Mouse (Mus musculus): ENCODE measurements around the gene Slc44a4. TPM values are rescaled to one million over a fixed set of nuclear protein-coding genes. Genes with fewer than 3 reads are reported as not detected.
"Not testable (repeated sequence)": the region's sequence is repeated elsewhere in the genome, so short reads cannot be mapped to it uniquely, and the experiment has no call there.

Gene Slc44a4
- polyA plus RNA-seq, 1 experiment from 2014 or later = not detected

- Histone ChIP-seq H3K27ac (no peak overlapping the region), H3K4me1 (peaks cover 20% of the 10 kb centered on the region), H3K36me3 (ENCODE audit: poor library complexity, severe bottlenecking) (peaks cover 27% of the 10 kb centered on the region), H3K4me2 (peak overlapping the region; percentile 96), H3K9ac (no peak overlapping the region), H3K4me3 (0 out of 2 replicates have a peak overlapping the region, but pooled peaks have one; percentile 99), H3K27me3 (peaks cover 2% of the 10 kb centered on the region; the same call in 1 of the 2 replicates), H3K9me3 (replicated peaks) (no peaks in the 10 kb centered on the region)
- ATAC-seq = no peak
- WGBS = 31% methylated on average over 4 of the region's 4 CpGs
Measured at GRCm38 (mm10) chr17:34949553-34949969, 35.3 kb downstream of the Slc44a4 start.

DNA sequence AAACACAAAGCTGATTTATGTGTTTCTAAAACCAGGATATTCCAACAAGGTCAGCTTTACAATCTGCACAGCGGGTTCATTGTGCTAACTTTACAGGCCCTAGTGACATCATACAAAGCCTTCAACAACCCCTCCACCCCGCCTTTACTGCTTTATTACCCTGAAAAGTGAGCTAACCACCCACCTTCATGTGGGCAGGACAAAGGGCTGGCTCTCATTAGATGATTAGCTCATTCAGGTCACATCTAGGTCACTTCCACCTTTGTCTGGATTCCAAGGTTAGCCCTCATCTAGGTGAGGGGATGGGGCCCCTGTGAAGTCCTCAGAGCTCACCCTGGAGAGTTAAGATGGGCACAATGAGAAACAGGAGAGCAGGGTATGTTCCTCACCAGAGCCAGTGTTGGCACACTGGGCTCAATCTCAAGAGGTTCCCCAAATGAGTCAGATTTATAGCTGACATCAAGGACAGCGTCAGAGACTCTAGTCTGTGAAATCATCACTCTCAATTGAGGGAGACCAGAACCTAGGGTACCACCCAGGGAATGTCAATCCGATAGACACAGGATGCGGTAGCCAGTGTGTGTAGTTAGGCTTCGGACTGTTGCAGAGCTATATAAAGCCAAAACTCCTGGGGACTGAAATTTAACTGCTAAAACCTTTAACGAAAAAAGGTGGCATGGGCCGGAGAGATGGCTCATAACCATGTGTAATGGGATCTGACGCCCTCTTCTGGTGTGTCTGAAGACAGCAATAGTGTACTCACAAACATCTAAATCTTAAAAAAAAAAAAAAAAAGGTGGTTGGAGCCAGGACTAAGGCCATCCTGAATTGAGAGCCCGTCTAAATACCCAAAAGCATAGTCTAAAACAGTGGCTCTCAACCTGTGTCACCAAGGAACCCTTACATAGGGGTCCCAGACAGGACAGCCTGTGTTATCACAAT lies 36.5 kb downstream of the Slc44a4 start:
- Histone ChIP-seq H3K4me1 (peaks cover 20% of the 10 kb centered on the region), H3K27me3 (peaks cover 14% of the 10 kb centered on the region), H3K36me3 (ENCODE audit: poor library complexity, severe bottlenecking) (peaks cover 27% of the 10 kb centered on the region), H3K27ac (peak overlapping the region; percentile 91), H3K4me2 (peak overlapping the region; percentile 96), H3K4me3 (peak overlapping the region; percentile 99), H3K9ac (peak overlapping the region; percentile 100), H3K9me3 (replicated peaks) (no peaks in the 10 kb centered on the region)
- 22% methylated on average over 10 of the region's 10 CpGs for WGBS
- no peak for ATAC-seq

DNA sequence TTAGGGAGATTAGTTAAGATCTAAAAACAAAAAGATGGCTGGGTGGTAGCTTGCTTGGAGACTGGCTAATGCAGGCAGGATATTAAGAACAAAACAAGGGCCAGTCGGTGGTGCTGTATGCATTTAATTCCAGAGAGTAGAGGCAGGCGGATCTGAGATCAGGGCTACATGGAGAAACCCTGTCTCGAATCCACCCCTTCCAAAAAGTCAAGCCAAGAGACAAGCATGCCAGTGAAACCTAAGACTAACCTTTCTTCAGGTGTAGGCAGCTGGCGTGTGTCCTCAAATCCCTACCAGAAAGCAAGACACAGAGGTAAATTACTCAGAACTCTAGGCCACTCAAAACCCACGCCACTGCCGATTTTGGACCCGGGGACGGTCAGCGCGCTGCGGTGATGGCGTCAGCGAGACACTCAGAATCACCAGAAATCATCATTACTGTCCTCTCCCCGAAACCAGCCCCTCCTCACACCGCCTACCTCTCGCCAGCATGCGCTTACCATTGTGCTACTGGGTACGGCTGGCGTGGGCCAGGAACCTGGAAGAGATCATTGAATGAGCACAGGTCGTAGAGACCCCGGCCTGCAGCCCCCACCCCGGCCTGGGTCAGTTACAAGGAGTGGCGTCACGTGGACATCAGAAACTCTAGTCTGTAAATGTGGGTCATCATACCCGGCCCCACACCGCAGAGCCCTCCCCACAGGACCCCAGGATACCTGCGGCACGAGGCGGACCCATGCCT lies 37.5 kb downstream of the Slc44a4 start:
- Histone ChIP-seq H3K4me2 (peak overlapping the region; percentile 96), H3K4me1 (peaks cover 20% of the 10 kb centered on the region), H3K9ac (peak overlapping the region; percentile 100), H3K27ac (peak overlapping the region; percentile 91), H3K36me3 (ENCODE audit: poor library complexity, severe bottlenecking) (peaks cover 27% of the 10 kb centered on the region), H3K27me3 (peaks cover 22% of the 10 kb centered on the region), H3K4me3 (peak overlapping the region; percentile 99), H3K9me3 (replicated peaks) (no peaks in the 10 kb centered on the region)
- peak; percentile 66 for ATAC-seq
- 1% methylated on average over 29 of the region's 29 CpGs for WGBS

GRCm38 (mm10) chr17:34952378-34953040 lies 38.2 kb downstream of the Slc44a4 start:
- H3K9me3 ChIP-seq (replicated peaks) = no peaks in the 10 kb centered on the region
- WGBS = under 1% methylated on average over 23 of the region's 23 CpGs
- peaks cover 24% of the 10 kb centered on the region for H3K27me3 ChIP-seq
- peaks cover 20% of the 10 kb centered on the region for H3K4me1 ChIP-seq
- peak; percentile 88 for ATAC-seq
- H3K9ac ChIP-seq = peak overlapping the region; percentile 100
- peaks cover 27% of the 10 kb centered on the region for H3K36me3 ChIP-seq (ENCODE audit: poor library complexity, severe bottlenecking)
- H3K4me3 ChIP-seq = peak overlapping the region; percentile 99
- H3K4me2 ChIP-seq = peak overlapping the region; percentile 96
- H3K27ac ChIP-seq = peak overlapping the region; percentile 91

DNA sequence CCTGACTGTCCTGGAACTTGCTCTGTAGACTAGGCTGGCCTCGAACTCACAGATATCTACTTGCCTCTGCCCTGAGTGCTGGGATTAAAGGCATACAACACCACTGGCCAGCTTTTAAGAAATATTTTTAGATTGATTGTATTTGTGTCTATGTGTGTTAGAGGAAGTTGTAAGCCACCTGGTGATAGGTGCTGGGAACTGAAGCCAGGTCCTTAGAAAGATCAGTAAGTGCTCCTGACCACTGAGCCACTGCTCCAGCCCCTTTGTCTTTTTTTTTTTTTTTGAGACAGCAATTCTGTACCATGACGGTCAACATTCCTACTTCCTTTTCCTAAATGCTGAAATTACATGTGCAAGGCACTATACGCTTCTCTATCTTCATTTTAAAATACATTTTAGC lies 39.0 kb downstream of the Slc44a4 start:
- H3K4me1 ChIP-seq = peaks cover 20% of the 10 kb centered on the region
- 91% methylated on average over 3 of the region's 3 CpGs for WGBS
- peak overlapping the region; percentile 96 for H3K4me2 ChIP-seq
- no peak overlapping the region for H3K9ac ChIP-seq
- peak overlapping the region; percentile 99 for H3K4me3 ChIP-seq
- ATAC-seq = no peak
- H3K27ac ChIP-seq = no peak overlapping the region
- H3K36me3 ChIP-seq (ENCODE audit: poor library complexity, severe bottlenecking) = peaks cover 27% of the 10 kb centered on the region
- H3K9me3 ChIP-seq (replicated peaks) = no peaks in the 10 kb centered on the region
- H3K27me3 ChIP-seq = peaks cover 24% of the 10 kb centered on the region

DNA sequence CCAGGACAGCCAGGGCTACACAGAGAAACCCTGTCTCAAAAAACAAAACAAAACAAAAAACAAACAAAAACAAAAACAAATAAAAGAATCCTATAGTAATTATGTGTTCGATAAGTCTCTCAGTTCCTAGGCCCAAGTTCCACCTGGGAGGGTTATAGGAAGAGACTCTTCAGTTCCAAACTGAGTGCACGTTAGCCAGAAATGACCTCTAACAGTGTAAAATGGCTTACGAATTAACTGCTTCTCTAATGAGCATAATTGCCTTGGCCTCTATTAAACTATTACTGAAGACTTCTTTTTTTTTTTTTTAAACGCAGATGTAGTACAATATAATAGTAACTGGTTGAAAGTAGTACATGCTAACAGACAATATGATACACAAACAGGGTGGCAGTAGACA lies 39.6 kb downstream of the Slc44a4 start:
- Histone ChIP-seq H3K9me3 (replicated peaks) (no peaks in the 10 kb centered on the region), H3K4me3 (no peak overlapping the region), H3K4me2 (no peak overlapping the region), H3K36me3 (ENCODE audit: poor library complexity, severe bottlenecking) (peaks cover 23% of the 10 kb centered on the region), H3K27ac (no peak overlapping the region), H3K9ac (no peak overlapping the region), H3K4me1 (peaks cover 20% of the 10 kb centered on the region), H3K27me3 (peaks cover 24% of the 10 kb centered on the region)
- 86% methylated on average over 4 of the region's 4 CpGs for whole genome bisulfite sequencing
- no peak for ATAC-seq

- no peak for ATAC-seq
- H3K27me3 ChIP-seq = peaks cover 24% of the 10 kb centered on the region
- 73% methylated on average over 4 of the region's 4 CpGs for WGBS
Measured at GRCm38 (mm10) chr17:34954831-34955230, 40.6 kb downstream of the Slc44a4 start.

DNA sequence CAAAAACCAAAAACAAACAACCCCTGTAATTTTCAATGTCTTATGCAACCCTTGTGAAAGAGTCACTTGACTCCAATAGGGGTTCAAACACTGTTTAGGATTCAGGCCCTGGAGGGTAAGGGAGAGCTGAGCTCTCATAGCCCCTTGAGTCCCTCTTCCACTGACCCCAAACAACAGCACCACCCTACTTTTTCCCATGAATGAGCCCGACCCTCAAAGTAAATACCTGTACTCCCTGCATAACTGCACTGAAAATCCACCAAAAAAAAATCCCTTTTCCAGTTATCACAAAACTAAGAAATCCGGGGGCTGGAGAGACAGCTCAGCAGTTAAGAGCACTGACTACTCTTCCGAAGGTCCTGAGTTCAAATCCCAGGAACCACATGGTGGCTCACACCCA lies 41.6 kb downstream of the Slc44a4 start:
- H3K4me2 ChIP-seq = no peak overlapping the region
- no peaks in the 10 kb centered on the region for H3K9me3 ChIP-seq (replicated peaks)
- no peak overlapping the region for H3K27ac ChIP-seq
- H3K9ac ChIP-seq = no peak overlapping the region
- peaks cover 5% of the 10 kb centered on the region for H3K36me3 ChIP-seq (ENCODE audit: poor library complexity, severe bottlenecking)
- WGBS = 84% methylated on average over 3 of the region's 3 CpGs
- peaks cover 17% of the 10 kb centered on the region for H3K4me1 ChIP-seq
- H3K4me3 ChIP-seq = no peak overlapping the region
- ATAC-seq = no peak
- H3K27me3 ChIP-seq = peaks cover 28% of the 10 kb centered on the region

More at GRCm38 (mm10) chr17:34954831-34955230, 40.6 kb downstream of the Slc44a4 start:
- H3K9me3 ChIP-seq (replicated peaks) = no peaks in the 10 kb centered on the region
- no peak overlapping the region for H3K4me2 ChIP-seq
- no peak overlapping the region for H3K4me3 ChIP-seq
- peaks cover 16% of the 10 kb centered on the region for H3K36me3 ChIP-seq (ENCODE audit: poor library complexity, severe bottlenecking)
- no peak overlapping the region for H3K9ac ChIP-seq
- H3K27ac ChIP-seq = no peak overlapping the region
- H3K4me1 ChIP-seq = peaks cover 22% of the 10 kb centered on the region

GRCm38 (mm10) chr17:34956340-34956739 lies 42.1 kb downstream of the Slc44a4 start:
- WGBS = 43% methylated on average over 1 of the region's 1 CpGs
- H3K4me2 ChIP-seq = no peak overlapping the region
- H3K27me3 ChIP-seq = peaks cover 31% of the 10 kb centered on the region
- H3K4me3 ChIP-seq = no peak overlapping the region
- H3K9ac ChIP-seq = no peak overlapping the region
- ATAC-seq = no peak
- no peaks in the 10 kb centered on the region for H3K9me3 ChIP-seq (replicated peaks)
- H3K36me3 ChIP-seq (ENCODE audit: poor library complexity, severe bottlenecking) = 0 out of 2 replicates have a peak, but pooled peaks cover under 1% of the 10 kb centered on the region
- peaks cover 13% of the 10 kb centered on the region for H3K4me1 ChIP-seq
- H3K27ac ChIP-seq = no peak overlapping the region

DNA sequence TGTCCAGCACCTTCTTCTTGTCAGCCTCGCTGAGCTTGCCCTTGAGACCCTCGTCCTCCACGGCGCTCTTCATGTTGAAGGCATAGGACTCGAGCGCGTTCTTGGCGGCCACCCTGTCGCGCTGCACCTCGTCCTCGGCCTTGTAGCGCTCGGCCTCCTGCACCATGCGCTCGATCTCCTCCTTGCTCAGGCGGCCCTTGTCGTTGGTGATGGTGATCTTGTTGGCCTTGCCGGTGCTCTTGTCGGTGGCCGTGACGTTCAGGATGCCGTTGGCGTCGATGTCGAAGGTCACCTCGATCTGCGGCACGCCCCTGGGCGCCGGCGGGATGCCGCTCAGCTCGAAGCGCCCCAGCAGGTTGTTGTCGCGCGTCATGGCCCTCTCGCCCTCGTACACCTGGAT lies 43.0 kb downstream of the Slc44a4 start:
- 23% methylated on average over 34 of the region's 40 CpGs for WGBS

DNA sequence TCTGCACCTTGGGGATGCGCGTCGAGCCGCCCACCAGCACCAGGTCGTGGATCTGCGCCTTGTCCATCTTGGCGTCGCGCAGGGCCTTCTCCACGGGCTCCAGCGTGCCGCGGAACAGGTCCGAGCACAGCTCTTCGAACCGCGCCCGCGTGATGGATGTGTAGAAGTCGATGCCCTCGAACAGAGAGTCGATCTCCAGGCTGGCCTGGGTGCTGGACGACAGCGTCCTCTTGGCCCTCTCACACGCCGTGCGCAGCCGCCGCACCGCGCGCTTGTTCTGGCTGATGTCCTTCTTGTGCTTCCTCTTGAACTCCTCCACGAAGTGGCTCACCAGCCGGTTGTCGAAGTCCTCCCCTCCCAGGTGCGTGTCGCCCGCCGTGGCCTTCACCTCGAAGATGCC lies 43.7 kb downstream of the Slc44a4 start:
- 27% methylated on average over 22 of the region's 40 CpGs for WGBS

More for the DNA sequence above, 43.0 kb downstream of the Slc44a4 start:
- Histone ChIP-seq H3K4me1 (peaks cover 12% of the 10 kb centered on the region), H3K27me3 (peaks cover 38% of the 10 kb centered on the region)
- not testable (repeated sequence) for H3K9ac ChIP-seq; H3K27ac ChIP-seq; H3K4me3 ChIP-seq; H3K36me3 ChIP-seq (ENCODE audit: poor library complexity, severe bottlenecking); H3K4me2 ChIP-seq; H3K9me3 ChIP-seq (replicated peaks); ATAC-seq

More for the DNA sequence above, 43.7 kb downstream of the Slc44a4 start:
- not testable (repeated sequence) for ATAC-seq; H3K9ac ChIP-seq; H3K36me3 ChIP-seq (ENCODE audit: poor library complexity, severe bottlenecking); H3K9me3 ChIP-seq (replicated peaks); H3K4me3 ChIP-seq; H3K4me2 ChIP-seq; H3K27ac ChIP-seq
- peaks cover 12% of the 10 kb centered on the region for H3K4me1 ChIP-seq
- H3K27me3 ChIP-seq = peaks cover 38% of the 10 kb centered on the region
